Comparison of ENCODE assay signal across 20 mouse cellular contexts in genomic region chr10:70299118-70299517, GRCm38 (mm10). TPM values are rescaled to one million over a fixed set of nuclear protein-coding genes. Genes with fewer than 3 reads are reported as not detected.
"Had no signal": no experiment of that assay in that cellular context is flagged by ENCODE, and none has a peak within 500 bp of the region (broad histone marks: within the 10 kb centered on the region; RNA-seq: fewer than 3 reads in every experiment).

No protein-coding gene starts in this region.

- H3K27ac ChIP-seq: limb, embryonic 10.5 days; limb, embryonic 13.5 days; liver, embryonic 12.5 days; liver, embryonic 15.5 days; lung, embryonic 15.5 days; macrophage; midbrain, embryonic 10.5 days; midbrain, embryonic 13.5 days; neural tube, embryonic 13.5 days had no signal

- H3K4me1 ChIP-seq: liver, embryonic 15.5 days had no signal

- H3K4me2 ChIP-seq: limb, embryonic 13.5 days; liver, embryonic 12.5 days; liver, embryonic 15.5 days; lung, embryonic 15.5 days; midbrain, embryonic 13.5 days; neural tube, embryonic 13.5 days had no signal

- H3K9ac ChIP-seq: limb, embryonic 13.5 days; liver, embryonic 12.5 days; liver, embryonic 15.5 days; lung, embryonic 15.5 days; midbrain, embryonic 13.5 days; neural tube, embryonic 13.5 days had no signal

- DNase-seq: kidney, adult 18-20 months; liver; lung, adult 18-20 months; thymus, adult 18-20 months; thymus, postnatal 36 days had no signal

- ATAC-seq: intestine, embryonic 16.5 days; liver, embryonic 12.5 days; midbrain, embryonic 13.5 days; midbrain, embryonic 16.5 days had no signal

- H3K9me3 ChIP-seq: limb, embryonic 10.5 days; limb, embryonic 13.5 days; liver, embryonic 12.5 days; liver, embryonic 15.5 days; lung, embryonic 15.5 days; midbrain, embryonic 10.5 days; midbrain, embryonic 13.5 days; neural tube, embryonic 13.5 days had no signal

- H3K4me3 ChIP-seq: limb, embryonic 10.5 days; limb, embryonic 13.5 days; liver, embryonic 12.5 days; liver, embryonic 15.5 days; lung, embryonic 15.5 days; megakaryocyte, embryonic 14.5 days; midbrain, embryonic 10.5 days; midbrain, embryonic 13.5 days; myocyte; neural tube, embryonic 13.5 days had no signal

- H3K27me3 ChIP-seq: limb, embryonic 13.5 days; liver, embryonic 15.5 days; lung, embryonic 15.5 days; midbrain, embryonic 13.5 days had no signal

- H3K36me3 ChIP-seq: limb, embryonic 10.5 days; limb, embryonic 13.5 days; liver, embryonic 12.5 days; liver, embryonic 15.5 days; lung, embryonic 15.5 days; midbrain, embryonic 10.5 days; midbrain, embryonic 13.5 days; neural tube, embryonic 13.5 days had no signal

RNA-seq across cellular contexts. Expression of gene Slc16a9, which starts 54.2 kb away (rescaled TPM):
- total RNA-seq: monocyte, adult 5-6 weeks; neutrophil, adult 5-6 weeks had no signal
